Mouse (Mus musculus): Measurements from ENCODE around the gene Zfp78. TPM values are rescaled to one million over a fixed set of nuclear protein-coding genes. Genes with fewer than 3 reads are reported as not detected.
"Not testable (repeated sequence)": the region's sequence is repeated elsewhere in the genome, so short reads cannot be mapped to it uniquely, and the experiment has no call there.

Gene Zfp78
- polyA plus RNA-seq, 1 experiment from 2014 or later, result 3.1 TPM

- WGBS (ENCODE audit: missing documents), result 86% methylated on average over 5 of the region's 5 CpGs
- H3K79me2 ChIP-seq (ENCODE audit: inconsistent target); H3K36me3 ChIP-seq (ENCODE audit: inconsistent target); H3K27ac ChIP-seq; H3K4me3 ChIP-seq (ENCODE audit: inconsistent target): not testable (repeated sequence)
These were observed 5.1 kb downstream of the Zfp78 start for GRCm38 (mm10) chr7:6368146-6368545.

DNA sequence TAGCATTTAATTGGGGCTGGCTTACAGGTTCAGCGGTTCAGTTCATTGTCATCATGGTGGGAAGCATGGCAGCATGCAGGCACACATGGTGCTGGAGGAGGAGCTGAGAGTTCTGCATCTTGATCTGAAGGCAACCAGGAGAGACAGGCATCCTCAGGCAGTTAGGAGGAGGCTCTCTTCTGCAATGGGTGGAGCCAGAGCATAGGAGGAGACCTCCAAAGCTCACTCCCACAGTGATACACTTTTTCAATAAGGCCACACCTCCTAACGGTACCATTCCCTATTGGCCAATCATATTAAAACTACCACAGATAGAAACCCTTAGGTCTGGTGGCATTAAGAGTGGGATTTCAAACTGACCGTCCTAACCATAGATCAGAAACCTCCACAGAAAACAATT is 6.4 kb downstream of the Zfp78 start:
- no peak overlapping the region for H3K27ac ChIP-seq
- H3K79me2 ChIP-seq (ENCODE audit: inconsistent target), result no peaks in the 10 kb centered on the region
- no peaks in the 10 kb centered on the region for H3K36me3 ChIP-seq (ENCODE audit: inconsistent target)
- no peak overlapping the region for H3K4me3 ChIP-seq (ENCODE audit: inconsistent target)
- WGBS (ENCODE audit: missing documents), result 98% methylated on average over 3 of the region's 3 CpGs

DNA sequence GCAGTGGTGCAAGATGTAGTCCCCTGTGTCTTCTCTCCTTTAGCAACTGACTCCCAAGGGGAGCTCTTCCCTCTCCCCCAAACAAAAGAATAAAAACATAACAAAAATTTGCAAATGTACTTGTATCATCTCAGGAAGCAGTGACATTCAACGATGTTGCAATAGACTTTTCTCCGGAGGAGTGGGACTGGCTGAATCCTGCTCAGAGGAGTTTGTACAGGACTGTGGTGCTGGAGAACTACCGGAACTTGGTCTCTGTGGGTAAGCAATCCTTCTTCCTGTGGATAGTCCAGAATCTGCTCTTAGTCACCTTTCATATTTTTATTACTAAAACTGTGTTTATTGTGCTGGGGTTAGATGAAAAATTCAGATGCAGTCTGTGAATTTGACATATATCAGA is 9.9 kb downstream of the Zfp78 start:
- no peaks in the 10 kb centered on the region for H3K36me3 ChIP-seq (ENCODE audit: inconsistent target)
- H3K27ac ChIP-seq, result no peak overlapping the region
- H3K79me2 ChIP-seq (ENCODE audit: inconsistent target), result no peaks in the 10 kb centered on the region
- no peak overlapping the region for H3K4me3 ChIP-seq (ENCODE audit: inconsistent target)
- WGBS (ENCODE audit: missing documents), result 70% methylated on average over 3 of the region's 3 CpGs

GRCm38 (mm10) chr7:6378441-6378840 is 15.4 kb downstream of the Zfp78 start:
- 93% methylated on average over 8 of the region's 8 CpGs for WGBS (ENCODE audit: missing documents)
- no peak overlapping the region for H3K27ac ChIP-seq
- no peaks in the 10 kb centered on the region for H3K79me2 ChIP-seq (ENCODE audit: inconsistent target)
- H3K4me3 ChIP-seq (ENCODE audit: inconsistent target), result no peak overlapping the region
- H3K36me3 ChIP-seq (ENCODE audit: inconsistent target), result peaks cover 8% of the 10 kb centered on the region; the same call in 1 of the 2 replicates

- no peaks in the 10 kb centered on the region for H3K79me2 ChIP-seq (ENCODE audit: inconsistent target)
- H3K4me3 ChIP-seq (ENCODE audit: inconsistent target), result no peak overlapping the region
- WGBS (ENCODE audit: missing documents), result 81% methylated on average over 2 of the region's 2 CpGs
- peaks cover 8% of the 10 kb centered on the region; the same call in 1 of the 2 replicates for H3K36me3 ChIP-seq (ENCODE audit: inconsistent target)
- H3K27ac ChIP-seq, result no peak overlapping the region
These were observed 18.4 kb downstream of the Zfp78 start for GRCm38 (mm10) chr7:6381431-6381830.

DNA sequence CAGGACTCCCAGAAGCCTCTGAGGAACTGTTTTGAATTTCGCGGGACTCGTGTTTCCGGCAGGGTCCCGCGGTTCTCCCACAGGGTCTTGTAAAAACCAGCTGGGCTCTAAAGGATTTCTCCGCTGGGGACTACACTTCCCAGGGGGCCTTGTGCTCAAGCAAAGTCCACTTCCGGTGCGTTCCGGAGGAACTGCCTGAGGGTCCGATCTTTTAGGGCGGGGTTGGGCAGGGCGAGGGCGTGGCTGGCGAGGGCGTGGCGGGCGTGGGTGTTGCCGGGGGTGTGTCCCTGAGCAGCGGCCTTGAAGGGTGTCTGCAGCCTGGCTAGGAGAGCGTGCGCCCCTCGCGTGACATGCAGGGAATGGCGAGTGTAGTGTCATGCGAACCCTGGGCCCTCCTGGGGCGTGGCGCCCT is 20.0 kb downstream of the Zfp78 start, which contains the start of gene Zfp28:
TSS of gene Zfp28 (plus strand) at position 252 of the 412 bp plus-strand sequence.
- H3K36me3 ChIP-seq (ENCODE audit: inconsistent target), result peaks cover 8% of the 10 kb centered on the region; the same call in 1 of the 2 replicates
- peak within 1 kb of the TSS; percentile 21; the same call in 1 of the 2 replicates for H3K27ac ChIP-seq

GRCm38 (mm10) chr7:6384011-6384410 is 20.9 kb downstream of the Zfp78 start:
- peak overlapping the region; percentile 47; the same call in 1 of the 2 replicates for H3K4me3 ChIP-seq (ENCODE audit: inconsistent target)

More for the DNA sequence above, 20.0 kb downstream of the Zfp78 start, which contains the start of gene Zfp28:
- H3K4me3 ChIP-seq (ENCODE audit: inconsistent target), result peak within 1 kb of the TSS; percentile 47
- 0% methylated on average over 28 of the region's 28 CpGs for WGBS (ENCODE audit: missing documents)
- no peaks in the 10 kb centered on the region for H3K79me2 ChIP-seq (ENCODE audit: inconsistent target)

GRCm38 (mm10) chr7:6386995-6387394 is 23.9 kb downstream of the Zfp78 start:
- Histone ChIP-seq H3K36me3 (ENCODE audit: inconsistent target) (peaks cover 28% of the 10 kb centered on the region), H3K4me3 (ENCODE audit: inconsistent target) (no peak overlapping the region), H3K27ac (no peak overlapping the region), H3K79me2 (ENCODE audit: inconsistent target) (no peaks in the 10 kb centered on the region)
- WGBS (ENCODE audit: missing documents), result 100% methylated on average over 5 of the region's 8 CpGs

More at GRCm38 (mm10) chr7:6384011-6384410, 20.9 kb downstream of the Zfp78 start:
- Histone ChIP-seq H3K27ac (peak overlapping the region; percentile 21; the same call in 1 of the 2 replicates), H3K36me3 (ENCODE audit: inconsistent target) (peaks cover 2% of the 10 kb centered on the region; the same call in 1 of the 2 replicates), H3K79me2 (ENCODE audit: inconsistent target) (no peaks in the 10 kb centered on the region)
- 6% methylated on average over 8 of the region's 8 CpGs for WGBS (ENCODE audit: missing documents)

GRCm38 (mm10) chr7:6388971-6389370 is 25.9 kb downstream of the Zfp78 start:
- WGBS (ENCODE audit: missing documents), result 76% methylated on average over 5 of the region's 5 CpGs
- peaks cover 46% of the 10 kb centered on the region for H3K36me3 ChIP-seq (ENCODE audit: inconsistent target)
- H3K79me2 ChIP-seq (ENCODE audit: inconsistent target), result no peaks in the 10 kb centered on the region
- H3K4me3 ChIP-seq (ENCODE audit: inconsistent target), result no peak overlapping the region
- no peak overlapping the region for H3K27ac ChIP-seq

- WGBS (ENCODE audit: missing documents), result 89% methylated on average over 4 of the region's 5 CpGs
- H3K79me2 ChIP-seq (ENCODE audit: inconsistent target), result no peaks in the 10 kb centered on the region
- no peak overlapping the region for H3K4me3 ChIP-seq (ENCODE audit: inconsistent target)
- H3K36me3 ChIP-seq (ENCODE audit: inconsistent target), result peaks cover 50% of the 10 kb centered on the region
- H3K27ac ChIP-seq, result no peak overlapping the region
These were observed 26.4 kb downstream of the Zfp78 start for GRCm38 (mm10) chr7:6389449-6389848.

- Histone ChIP-seq H3K4me3 (ENCODE audit: inconsistent target) (peak within 1 kb of the TSS; percentile 29), H3K36me3 (ENCODE audit: inconsistent target) (peaks cover 20% of the 10 kb centered on the region), H3K27ac (no peak within 1 kb of the TSS), H3K79me2 (ENCODE audit: inconsistent target) (no peaks in the 10 kb centered on the region)
- 36% methylated on average over 25 of the region's 25 CpGs for WGBS (ENCODE audit: missing documents)
These were observed 35.2 kb downstream of the Zfp78 start, which contains the start of gene Smim17 for GRCm38 (mm10) chr7:6397996-6398975. Gene Smim17 (plus strand): TSS chr7:6398715.

DNA sequence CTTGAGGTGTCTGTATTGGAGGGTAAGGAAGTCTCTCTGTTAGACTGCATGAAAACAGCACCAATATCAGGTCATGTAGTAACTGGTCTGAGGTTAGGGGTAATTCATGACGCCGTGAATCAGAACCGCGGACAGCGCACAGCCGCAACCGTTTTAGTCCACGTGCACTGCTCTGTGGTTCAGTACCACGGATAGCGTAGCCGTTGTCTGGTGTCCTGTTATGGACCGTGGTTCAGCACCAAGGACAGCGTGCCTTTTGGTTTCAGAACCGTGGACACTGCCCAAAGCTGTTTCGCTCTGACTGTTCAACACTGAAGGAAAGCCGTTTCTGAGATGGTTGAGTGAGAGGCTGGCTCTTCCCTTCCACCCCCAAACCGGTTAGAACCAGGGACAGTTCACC is 47.0 kb downstream of the Zfp78 start, which contains the start of gene Gm20715:
TSS of gene Gm20715 (plus strand) at position 235 of the 400 bp plus-strand sequence.
- H3K4me3 ChIP-seq (ENCODE audit: inconsistent target), result no peak within 1 kb of the TSS
- no peaks in the 10 kb centered on the region for H3K79me2 ChIP-seq (ENCODE audit: inconsistent target)
- WGBS (ENCODE audit: missing documents), result 2% methylated on average over 17 of the region's 17 CpGs
- no peak within 1 kb of the TSS for H3K27ac ChIP-seq
- no peaks in the 10 kb centered on the region for H3K36me3 ChIP-seq (ENCODE audit: inconsistent target)

- Histone ChIP-seq H3K79me2 (ENCODE audit: inconsistent target) (no peaks in the 10 kb centered on the region), H3K36me3 (ENCODE audit: inconsistent target) (no peaks in the 10 kb centered on the region), H3K27ac (no peak overlapping the region), H3K4me3 (ENCODE audit: inconsistent target) (no peak overlapping the region)
- WGBS (ENCODE audit: missing documents), result 14% methylated on average over 17 of the region's 22 CpGs
These were observed 51.8 kb downstream of the Zfp78 start for GRCm38 (mm10) chr7:6414626-6415441.

DNA sequence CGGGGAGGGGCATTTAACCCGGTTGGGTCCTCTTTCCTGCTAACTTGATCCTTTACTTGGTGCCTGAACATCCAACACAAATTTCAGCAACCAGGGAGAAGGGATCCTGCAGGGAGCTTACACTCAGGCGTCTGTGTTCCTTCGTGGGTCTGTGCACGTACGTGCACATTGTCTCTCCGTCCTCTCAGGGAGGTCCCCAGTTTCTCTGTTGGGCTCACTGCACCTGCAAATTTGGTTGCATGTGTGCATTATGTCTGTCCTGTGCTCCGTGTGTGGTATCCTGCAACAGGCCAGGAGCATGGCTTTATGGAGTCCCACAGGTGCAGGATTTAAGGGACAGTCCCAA is 52.3 kb downstream of the Zfp78 start:
- H3K4me3 ChIP-seq (ENCODE audit: inconsistent target), result no peak overlapping the region
- WGBS (ENCODE audit: missing documents), result 26% methylated on average over 8 of the region's 8 CpGs
- H3K27ac ChIP-seq, result no peak overlapping the region
- no peaks in the 10 kb centered on the region for H3K79me2 ChIP-seq (ENCODE audit: inconsistent target)
- H3K36me3 ChIP-seq (ENCODE audit: inconsistent target), result no peaks in the 10 kb centered on the region

Data from macrophage (primary cell).